Mouse (Mus musculus): ENCODE results near the gene Srp9. TPM values are rescaled to one million over a fixed set of nuclear protein-coding genes. Genes with fewer than 3 reads are reported as not detected.
"Not testable (repeated sequence)": the region's sequence is repeated elsewhere in the genome, so short reads cannot be mapped to it uniquely, and the experiment has no call there.

The Srp9 gene
- polyA plus RNA-seq, 1 experiment from 2014 or later: 158 TPM

DNA sequence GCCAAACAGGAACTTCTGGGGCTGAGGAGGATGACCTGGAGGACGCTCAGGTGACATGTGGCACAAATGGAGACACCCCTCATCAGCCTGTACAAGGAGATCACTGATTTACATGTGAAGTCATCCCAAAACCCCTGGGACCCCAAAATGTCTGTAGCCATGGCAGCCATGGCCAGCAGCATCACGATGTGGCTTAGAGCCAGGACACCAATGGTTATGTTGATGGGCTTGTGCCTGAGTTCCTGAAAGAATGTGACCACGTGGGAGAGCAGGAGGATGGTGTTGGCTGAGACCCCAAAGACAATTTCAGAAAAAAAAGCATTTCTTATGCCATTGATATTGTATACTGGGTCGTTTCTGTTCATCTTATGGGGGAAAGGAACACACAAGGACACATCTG lies 33.2 kb downstream of the Srp9 start:
- Histone ChIP-seq H3K4me3 (replicated peaks) (no peak overlapping the region), H3K27me3 (replicated peaks) (no peaks in the 10 kb centered on the region), H3K4me1 (no peaks in the 10 kb centered on the region), H3K4me2 (no peak overlapping the region), H3K36me3 (no peaks in the 10 kb centered on the region), H3K27ac (no peak overlapping the region), H3K9me3 (no peaks in the 10 kb centered on the region), H3K9ac (no peak overlapping the region)
- no peak for ATAC-seq (ENCODE audit: insufficient read depth, low FRiP score, low read depth)
- WGBS: 71% methylated on average over 4 of the region's 4 CpGs

DNA sequence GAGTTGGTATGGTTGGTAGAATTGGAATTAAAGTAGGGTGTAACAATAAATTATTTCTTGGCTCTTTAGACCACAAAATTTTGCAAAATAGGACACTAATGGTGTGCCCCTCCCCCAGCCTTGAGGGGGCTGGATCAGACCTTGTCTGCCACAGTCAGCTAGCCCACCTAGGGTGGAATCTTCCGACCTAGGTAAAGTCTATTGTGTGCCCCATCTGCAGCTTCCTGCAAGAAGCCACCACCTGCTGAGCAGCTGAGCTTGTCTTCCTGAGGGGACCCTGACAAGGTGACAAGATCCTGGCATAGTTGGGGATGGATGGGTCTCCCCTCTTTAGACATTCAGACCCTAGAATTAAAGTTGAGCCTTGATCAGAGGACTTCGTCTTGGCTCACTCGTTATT lies 35.0 kb downstream of the Srp9 start:
- H3K27me3 ChIP-seq (replicated peaks): no peaks in the 10 kb centered on the region
- no peaks in the 10 kb centered on the region for H3K9me3 ChIP-seq
- H3K9ac ChIP-seq: no peak overlapping the region
- no peak overlapping the region for H3K27ac ChIP-seq
- WGBS: 79% methylated on average over 3 of the region's 3 CpGs
- no peaks in the 10 kb centered on the region for H3K4me1 ChIP-seq
- no peak for ATAC-seq (ENCODE audit: insufficient read depth, low FRiP score, low read depth)
- H3K36me3 ChIP-seq: no peaks in the 10 kb centered on the region
- H3K4me3 ChIP-seq (replicated peaks): no peak overlapping the region
- H3K4me2 ChIP-seq: no peak overlapping the region

DNA sequence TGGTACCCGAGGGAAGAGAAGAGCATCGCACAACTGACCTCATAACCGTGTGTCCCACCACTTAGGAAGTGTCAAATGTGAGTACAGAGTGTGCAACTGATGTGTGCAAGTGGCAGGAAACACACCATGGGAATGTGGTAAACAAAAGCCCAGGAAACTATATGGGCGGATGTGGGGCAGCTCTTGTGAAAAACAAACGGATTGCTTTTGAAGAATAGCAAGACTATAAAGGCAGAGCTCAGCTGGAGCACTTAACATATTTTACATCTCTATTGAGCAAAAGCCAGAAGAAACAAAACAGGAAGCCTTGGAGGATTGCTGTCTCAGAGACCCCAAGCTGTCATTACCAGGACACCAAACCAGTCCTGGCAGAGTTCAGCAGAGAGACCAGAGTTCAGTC lies 38.4 kb downstream of the Srp9 start:
- whole genome bisulfite sequencing: 40% methylated on average over 5 of the region's 5 CpGs
- Histone ChIP-seq H3K36me3 (no peaks in the 10 kb centered on the region), H3K27me3 (replicated peaks) (no peaks in the 10 kb centered on the region), H3K9me3 (no peaks in the 10 kb centered on the region), H3K4me2 (no peak overlapping the region), H3K27ac (no peak overlapping the region), H3K4me3 (replicated peaks) (no peak overlapping the region), H3K4me1 (no peaks in the 10 kb centered on the region), H3K9ac (no peak overlapping the region)
- no peak for ATAC-seq (ENCODE audit: insufficient read depth, low FRiP score, low read depth)

DNA sequence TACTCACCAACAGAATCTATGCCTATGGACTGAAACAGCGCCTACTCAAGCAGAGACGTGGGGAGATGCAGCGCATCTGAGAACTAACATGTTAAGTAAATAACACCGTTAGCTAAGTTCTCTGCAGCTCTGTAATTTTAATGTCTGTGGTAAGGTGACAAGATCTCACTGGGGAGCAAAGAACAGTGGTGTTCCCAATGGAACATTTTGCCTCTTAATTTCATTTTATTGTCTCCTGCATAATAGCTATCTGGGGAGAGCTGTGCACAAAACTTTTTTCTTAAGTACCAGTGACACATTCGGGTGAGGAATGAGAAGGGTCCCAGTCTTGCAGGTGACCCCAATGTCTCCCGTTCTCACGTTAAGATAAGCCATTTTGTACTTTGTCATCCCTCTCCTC lies 39.8 kb downstream of the Srp9 start, which contains the start of gene Vmn1r1:
Vmn1r1 (minus strand) TSS at position 101 of the 400 bp plus-strand sequence.
- H3K27me3 ChIP-seq (replicated peaks): no peaks in the 10 kb centered on the region
- ATAC-seq (ENCODE audit: insufficient read depth, low FRiP score, low read depth): no peak
- H3K36me3 ChIP-seq: no peaks in the 10 kb centered on the region
- H3K9me3 ChIP-seq: no peaks in the 10 kb centered on the region
- no peak within 1 kb of the TSS for H3K9ac ChIP-seq
- WGBS: 73% methylated on average over 7 of the region's 7 CpGs
- H3K4me3 ChIP-seq (replicated peaks): no peak within 1 kb of the TSS
- H3K27ac ChIP-seq: no peak within 1 kb of the TSS
- no peak within 1 kb of the TSS for H3K4me2 ChIP-seq
- no peaks in the 10 kb centered on the region for H3K4me1 ChIP-seq

DNA sequence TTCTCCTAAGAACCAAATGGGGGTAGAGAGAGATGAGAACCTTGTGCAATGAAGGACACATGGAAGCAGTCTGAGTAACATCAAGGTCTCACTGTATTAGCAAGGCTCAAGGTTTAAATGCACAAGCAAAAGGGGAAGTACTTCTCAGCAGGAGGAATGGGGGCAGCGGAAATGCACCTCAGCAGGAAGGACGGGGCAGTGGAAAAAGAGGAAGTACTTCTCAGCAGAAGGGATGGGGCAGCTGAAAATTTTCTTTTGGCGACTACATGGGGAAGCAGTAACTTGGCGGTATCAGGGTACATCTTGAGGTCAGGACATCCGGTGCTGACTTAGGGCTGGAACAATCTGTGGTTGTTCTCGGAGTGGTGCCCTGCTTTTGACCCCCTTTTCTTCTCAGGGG lies 45.7 kb downstream of the Srp9 start:
- not testable (repeated sequence) for ATAC-seq (ENCODE audit: insufficient read depth, low FRiP score, low read depth); H3K27ac ChIP-seq; H3K36me3 ChIP-seq; H3K27me3 ChIP-seq (replicated peaks); H3K4me2 ChIP-seq; H3K9ac ChIP-seq; H3K4me1 ChIP-seq; H3K9me3 ChIP-seq; H3K4me3 ChIP-seq (replicated peaks)
- 86% methylated on average over 6 of the region's 6 CpGs for WGBS

DNA sequence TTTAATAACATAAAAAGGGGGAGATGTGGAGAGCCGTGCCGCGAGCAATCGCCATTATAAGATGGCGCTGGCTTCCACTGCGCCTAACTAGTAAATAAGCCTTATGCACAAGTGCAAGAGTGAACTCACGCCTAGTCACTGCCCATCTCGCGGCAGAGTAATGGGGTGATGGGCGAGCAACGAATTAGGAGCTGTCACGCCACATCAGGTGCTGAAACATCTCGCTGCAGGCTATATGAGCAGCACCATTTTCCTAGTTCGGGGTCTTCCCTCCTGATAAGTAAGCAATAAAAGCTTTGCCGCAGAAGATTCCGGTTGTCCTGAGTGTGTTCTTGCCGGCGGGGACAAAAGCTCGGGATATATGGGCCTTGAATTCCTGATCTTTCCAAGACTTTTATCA lies 52.4 kb downstream of the Srp9 start:
- H3K4me2 ChIP-seq; H3K4me1 ChIP-seq; H3K36me3 ChIP-seq; H3K27ac ChIP-seq; H3K27me3 ChIP-seq (replicated peaks); H3K4me3 ChIP-seq (replicated peaks); ATAC-seq (ENCODE audit: insufficient read depth, low FRiP score, low read depth); H3K9ac ChIP-seq; H3K9me3 ChIP-seq: not testable (repeated sequence)
- WGBS: 89% methylated on average over 19 of the region's 19 CpGs

DNA sequence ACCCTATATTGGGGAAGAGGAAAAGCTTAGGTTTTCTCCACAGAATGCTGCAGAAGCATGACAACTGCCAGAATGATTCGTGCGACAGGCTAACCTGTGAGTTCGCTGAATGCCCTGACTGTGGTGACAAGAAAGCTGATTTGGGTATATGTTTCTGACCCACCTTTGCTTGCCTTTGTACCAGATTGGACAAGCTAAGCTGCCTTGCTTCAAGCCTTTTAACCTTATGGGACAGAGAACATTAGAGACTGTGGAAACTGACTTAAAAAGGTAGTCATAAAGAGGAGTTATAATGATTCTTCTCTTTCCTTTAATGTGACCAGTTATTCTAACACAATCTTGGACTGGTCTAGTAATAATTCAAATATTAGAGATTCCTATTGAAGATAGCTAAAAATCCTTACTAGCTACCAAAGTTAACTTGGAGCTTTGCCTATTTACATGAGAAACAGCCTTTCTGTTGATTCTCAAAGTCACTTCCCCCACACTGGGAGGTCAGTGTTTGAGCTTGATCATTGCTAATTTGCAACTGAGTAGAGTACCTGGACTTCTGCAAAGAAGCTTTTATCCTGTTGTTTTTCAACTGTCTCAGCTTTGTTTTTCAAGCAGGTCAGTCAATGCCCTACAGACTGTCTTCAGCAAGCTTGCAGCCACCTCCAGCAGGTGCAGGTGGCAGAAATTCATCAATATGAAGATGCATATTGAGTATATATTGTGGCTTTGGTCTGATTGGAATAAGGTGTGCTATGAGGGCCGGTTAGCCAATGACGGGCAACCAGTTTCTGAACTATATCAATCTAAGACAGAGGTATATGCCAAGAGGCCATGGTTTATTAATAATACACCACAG lies 57.1 kb downstream of the Srp9 start:
- Histone ChIP-seq H3K4me1 (no peaks in the 10 kb centered on the region), H3K27me3 (replicated peaks) (no peaks in the 10 kb centered on the region), H3K4me3 (replicated peaks) (no peak overlapping the region), H3K27ac (no peak overlapping the region), H3K4me2 (no peak overlapping the region), H3K9ac (no peak overlapping the region), H3K36me3 (no peaks in the 10 kb centered on the region), H3K9me3 (no peaks in the 10 kb centered on the region)
- no peak for ATAC-seq (ENCODE audit: insufficient read depth, low FRiP score, low read depth)
- WGBS: 76% methylated on average over 5 of the region's 5 CpGs

Other genes starting within 250 kb of the Srp9 start
- 17.9 and 18.6 TPM in 2 replicates for gene Enah, start 104.7 kb upstream of the Srp9 start, polyA plus RNA-seq (2015; fragmentation: Nextera tagmentation; extraction: Ambion mirVana)
- not detected in 2 replicates for gene Vmn1r1, start 39.7 kb downstream of the Srp9 start, polyA plus RNA-seq (2015; fragmentation: Nextera tagmentation; extraction: Ambion mirVana)
- gene Degs1, start 158.1 kb downstream of the Srp9 start, polyA plus RNA-seq (2015; fragmentation: Nextera tagmentation; extraction: Ambion mirVana): 139 and 147 TPM in 2 replicates
- 15.3 and 15.9 TPM in 2 replicates for gene Fbxo28, start 216.9 kb downstream of the Srp9 start, polyA plus RNA-seq (2015; fragmentation: Nextera tagmentation; extraction: Ambion mirVana)